Mouse (Mus musculus) olfactory bulb, adult 2 months (tissue): ENCODE measurements around the gene Tspan14. TPM values are rescaled to one million over a fixed set of nuclear protein-coding genes. Genes with fewer than 3 reads are reported as not detected.

Source experiments
- H3K27ac ChIP-seq: fragments of 200-500 bp; 2 replicates; pipeline ENCODE4 v1.5.1; 2012; ENCODE audit warnings: low read depth, low read length; ENCODE audit not compliant: insufficient read depth
- H3K4me1 ChIP-seq: fragments of 200-500 bp; 2 replicates; pipeline ENCODE4 v1.6.1; 2012; ENCODE audit warnings: low read length; ENCODE audit not compliant: control insufficient read depth, insufficient read depth
- H3K4me3 ChIP-seq: fragments of 200-500 bp; 2 replicates; pipeline ENCODE4 v1.5.1; 2012; ENCODE audit warnings: mild to moderate bottlenecking, low read depth, low read length, moderate library complexity; ENCODE audit not compliant: insufficient read depth
- CTCF ChIP-seq: fragments of 200-500 bp; IDR thresholded peaks from 2 replicates; pipeline ENCODE4 v1.5.1; 2012; ENCODE audit warnings: low read depth, mild to moderate bottlenecking, low read length, moderate library complexity; ENCODE audit not compliant: insufficient read depth
- POLR2A ChIP-seq: fragments of 200-500 bp; IDR thresholded peaks from 2 replicates; pipeline ENCODE4 v1.6.1; 2012; ENCODE audit warnings: mild to moderate bottlenecking, low read depth, low read length, moderate library complexity; ENCODE audit not compliant: insufficient read depth
- WGBS: fragments of 180-500 bp; shearing (Covaris S2); methylation state at CpG from one replicate; pipeline ENCODE4 v1.1.7; 2018; 5-methylcytosine and 5-hydroxymethylcytosine counted together
- polyA plus RNA-seq: library from polyadenylated mRNA; stranded (reverse); fragments of >200 nt; gene quantifications from 2 replicates; pipeline ENCODE4 v1.2.4, GENCODE M21; 2012; ENCODE audit warnings: low replicate concordance; ENCODE audit not compliant: missing spikeins, insufficient read depth, insufficient read length

Gene Tspan14
- polyA plus RNA-seq, 1 experiment: not detected

GRCm38 (mm10) chr14:40964214-40964610 lies 2.4 kb downstream of the Tspan14 start:
- Histone ChIP-seq H3K4me1 (peaks cover 20% of the 10 kb centered on the region), H3K27ac (no peak overlapping the region), H3K4me3 (no peak overlapping the region)
- WGBS: 89% methylated on average over 3 of the region's 3 CpGs
- TF ChIP-seq POLR2A: no peak
- TF ChIP-seq CTCF: no peak

- H3K4me3 ChIP-seq: no peak overlapping the region
- TF ChIP-seq CTCF: no peak
- TF ChIP-seq POLR2A: no peak
- peaks cover 24% of the 10 kb centered on the region for H3K4me1 ChIP-seq
- no peak overlapping the region for H3K27ac ChIP-seq
- 77% methylated on average over 3 of the region's 3 CpGs for WGBS
Measured at GRCm38 (mm10) chr14:40963501-40964213, 3.0 kb downstream of the Tspan14 start.

- Histone ChIP-seq H3K4me3 (no peak overlapping the region), H3K4me1 (peaks cover 31% of the 10 kb centered on the region), H3K27ac (no peak overlapping the region; the same call in 1 of the 2 replicates)
- 70% methylated on average over 11 of the region's 11 CpGs for WGBS
- TF ChIP-seq POLR2A (no peak), CTCF (no peak)
Measured at GRCm38 (mm10) chr14:40962365-40963290, 4.0 kb downstream of the Tspan14 start.

- TF ChIP-seq POLR2A (no peak), CTCF (no peak)
- Histone ChIP-seq H3K4me1 (peaks cover 41% of the 10 kb centered on the region), H3K27ac (no peak overlapping the region), H3K4me3 (no peak overlapping the region)
- 60% methylated on average over 4 of the region's 4 CpGs for WGBS
Measured at GRCm38 (mm10) chr14:40960237-40960636, 6.4 kb downstream of the Tspan14 start.

GRCm38 (mm10) chr14:40959586-40959985 lies 7.0 kb downstream of the Tspan14 start:
- H3K4me3 ChIP-seq: no peak overlapping the region
- WGBS: 62% methylated on average over 3 of the region's 3 CpGs
- no peak overlapping the region for H3K27ac ChIP-seq
- TF ChIP-seq CTCF (no peak), POLR2A (no peak)
- H3K4me1 ChIP-seq: peaks cover 38% of the 10 kb centered on the region

GRCm38 (mm10) chr14:40958986-40959381 lies 7.6 kb downstream of the Tspan14 start:
- WGBS: 81% methylated on average over 2 of the region's 2 CpGs
- H3K4me3 ChIP-seq: no peak overlapping the region
- peak overlapping the region; percentile 76 for H3K27ac ChIP-seq
- TF ChIP-seq CTCF: no peak
- TF ChIP-seq POLR2A: no peak
- peaks cover 38% of the 10 kb centered on the region for H3K4me1 ChIP-seq

GRCm38 (mm10) chr14:40958083-40958985 lies 8.3 kb downstream of the Tspan14 start:
- H3K4me1 ChIP-seq: peaks cover 38% of the 10 kb centered on the region
- WGBS: 61% methylated on average over 4 of the region's 4 CpGs
- no peak overlapping the region for H3K4me3 ChIP-seq
- H3K27ac ChIP-seq: peak overlapping the region; percentile 76
- TF ChIP-seq POLR2A: no peak
- no peak for TF ChIP-seq CTCF

GRCm38 (mm10) chr14:40957607-40958006 lies 9.0 kb downstream of the Tspan14 start:
- TF ChIP-seq POLR2A: no peak
- no peak for TF ChIP-seq CTCF
- H3K4me3 ChIP-seq: no peak overlapping the region
- WGBS: 71% methylated on average over 3 of the region's 3 CpGs
- peaks cover 36% of the 10 kb centered on the region for H3K4me1 ChIP-seq
- H3K27ac ChIP-seq: peak overlapping the region; percentile 24; the same call in 1 of the 2 replicates
